Mouse (Mus musculus): ENCODE data around the gene Cep57l1. TPM values are rescaled to one million over a fixed set of nuclear protein-coding genes. Genes with fewer than 3 reads are reported as not detected.

The Cep57l1 gene
- polyA plus RNA-seq, 1 experiment, result 1.6 TPM

GRCm38 (mm10) chr10:41675842-41676571, 133.7 kb downstream of the Cep57l1 start:
- no peak for TF ChIP-seq GATA1 (IDR thresholded peaks at IDR 0.05; ENCODE audit: low read length)

GRCm38 (mm10) chr10:41675243-41675642, 134.4 kb downstream of the Cep57l1 start:
- TF ChIP-seq GATA1 (IDR thresholded peaks at IDR 0.05; ENCODE audit: low read length), result no peak

DNA sequence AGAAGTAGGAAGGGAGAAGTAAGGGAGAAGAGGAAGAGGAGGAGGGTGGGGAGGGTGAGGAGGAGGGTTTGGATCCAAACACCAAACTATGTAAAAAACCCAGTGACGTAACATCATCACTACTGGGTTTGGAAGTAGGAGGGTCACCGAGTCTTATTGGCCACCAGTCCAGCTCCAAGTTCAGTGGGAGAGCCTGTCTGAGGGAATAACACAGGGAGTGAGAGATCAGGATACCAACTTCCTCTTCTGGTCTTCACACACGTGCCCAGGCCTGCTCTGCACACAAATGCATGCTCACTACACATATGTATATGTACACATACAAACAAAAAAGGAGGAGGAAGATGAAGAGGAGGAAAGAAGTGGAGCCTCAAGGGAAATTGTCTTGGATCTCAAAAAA, 135.3 kb downstream of the Cep57l1 start:
- TF ChIP-seq GATA1 (IDR thresholded peaks at IDR 0.05; ENCODE audit: low read length), result no peak

DNA sequence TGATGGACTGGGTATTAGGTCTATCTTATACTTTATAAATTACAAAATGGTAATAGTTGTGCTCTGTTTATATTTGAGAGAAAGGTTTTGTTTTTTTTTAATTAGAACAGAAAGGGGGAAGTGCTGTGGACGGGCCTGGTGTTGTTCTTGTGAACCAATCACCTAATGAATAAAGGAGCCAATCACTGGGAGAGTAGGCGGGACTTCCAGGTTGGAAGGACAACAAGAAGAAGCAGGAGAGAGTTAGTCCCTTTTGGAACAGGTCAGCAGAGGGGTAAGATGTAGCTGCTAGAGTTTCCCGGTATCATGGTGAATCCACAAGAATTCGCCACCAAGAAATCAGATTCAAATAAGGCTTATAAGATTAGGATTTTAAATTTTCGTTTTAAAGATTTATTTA, 139.5 kb downstream of the Cep57l1 start:
- TF ChIP-seq GATA1 (IDR thresholded peaks at IDR 0.05; ENCODE audit: low read length), result no peak

Other genes with a start within 250 kb of the Cep57l1 start
- not detected in 2 replicates for gene Ccdc162, start 93.2 kb downstream of the Cep57l1 start, polyA plus RNA-seq (2012)
- gene Sesn1, start 64 bp upstream of the Cep57l1 start, polyA plus RNA-seq (2012), result 11.0 and 14.2 TPM in 2 replicates
- not detected in 2 replicates for gene Armc2, start 208.6 kb upstream of the Cep57l1 start, polyA plus RNA-seq (2012)